Mouse (Mus musculus) limb, embryonic 12.5 days (tissue): ENCODE data around the gene Tpst1. TPM values are rescaled to one million over a fixed set of nuclear protein-coding genes. Genes with fewer than 3 reads are reported as not detected.

Experiments
- ATAC-seq: fragments of 200-750 bp; cut with Nextera tagmentation; 2 replicates; pipeline ENCODE4 v1.8.0; 2017; ENCODE audit warnings: low read depth, moderate TSS enrichment; ENCODE audit not compliant: insufficient number of reproducible peaks, insufficient read depth, low FRiP score, low TSS enrichment
- H3K27ac ChIP-seq: fragments of 300-500 bp; sonication (generic); 2 replicates; pipeline ENCODE4 v1.5.1; 2016; ENCODE audit warnings: mild to moderate bottlenecking, moderate library complexity
- H3K27me3 ChIP-seq: fragments of 300-500 bp; sonication (generic); 2 replicates; pipeline ENCODE4 v1.6.1; 2016; ENCODE audit warnings: mild to moderate bottlenecking, moderate library complexity
- H3K36me3 ChIP-seq: fragments of 300-500 bp; sonication (generic); 2 replicates; pipeline ENCODE4 v1.6.1; 2016; ENCODE audit warnings: mild to moderate bottlenecking, moderate library complexity
- H3K4me1 ChIP-seq: fragments of 300-500 bp; sonication (generic); replicated peaks from 2 replicates; pipeline ENCODE4 v1.6.1; 2016
- H3K4me2 ChIP-seq: fragments of 300-500 bp; sonication (generic); 2 replicates; pipeline ENCODE4 v1.6.1; 2016; ENCODE audit warnings: mild to moderate bottlenecking, moderate library complexity
- H3K4me3 ChIP-seq: fragments of 300-500 bp; sonication (generic); replicated peaks from 2 replicates; pipeline ENCODE4 v1.5.1; 2016; ENCODE audit warnings: mild to moderate bottlenecking
- H3K9ac ChIP-seq: fragments of 300-500 bp; sonication (generic); replicated peaks from 2 replicates; pipeline ENCODE4 v1.6.1; 2016; ENCODE audit warnings: mild to moderate bottlenecking, moderate library complexity
- H3K9me3 ChIP-seq: fragments of 300-500 bp; sonication (generic); 2 replicates; pipeline ENCODE4 v1.6.1; 2016; ENCODE audit warnings: mild to moderate bottlenecking, moderate library complexity
- WGBS: fragments of 180-500 bp; shearing (Covaris S2); methylation state at CpG from one replicate; pipeline ENCODE4 v1.1.7; 2016; 5-methylcytosine and 5-hydroxymethylcytosine counted together
- polyA plus RNA-seq: library from polyadenylated mRNA; unstranded; fragments of >200 nt; fragmentation: Nextera tagmentation; extraction: Ambion mirVana; gene quantifications from 2 replicates; pipeline ENCODE4 v1.2.1, GENCODE M21; 2016

Tpst1 gene
- polyA plus RNA-seq, 1 experiment from 2014 or later = 83.5 TPM

GRCm38 (mm10) chr5:130041262-130041661, 31.9 kb upstream of the Tpst1 start:
- no peaks in the 10 kb centered on the region for H3K27me3 ChIP-seq
- no peaks in the 10 kb centered on the region for H3K9me3 ChIP-seq
- H3K4me3 ChIP-seq = no peak overlapping the region
- 83% methylated on average over 4 of the region's 4 CpGs for WGBS
- H3K27ac ChIP-seq = no peak overlapping the region
- ATAC-seq = no peak
- no peaks in the 10 kb centered on the region for H3K4me1 ChIP-seq
- no peak overlapping the region for H3K4me2 ChIP-seq
- no peak overlapping the region for H3K9ac ChIP-seq
- H3K36me3 ChIP-seq = peaks cover 85% of the 10 kb centered on the region

GRCm38 (mm10) chr5:130043741-130044140, 29.4 kb upstream of the Tpst1 start:
- Histone ChIP-seq H3K9ac (no peak overlapping the region), H3K4me1 (no peaks in the 10 kb centered on the region), H3K36me3 (peaks cover 90% of the 10 kb centered on the region), H3K27ac (no peak overlapping the region), H3K27me3 (no peaks in the 10 kb centered on the region), H3K9me3 (no peaks in the 10 kb centered on the region), H3K4me3 (no peak overlapping the region), H3K4me2 (no peak overlapping the region)
- WGBS = 89% methylated on average over 3 of the region's 3 CpGs
- no peak for ATAC-seq

- 79% methylated on average over 7 of the region's 7 CpGs for WGBS
- H3K4me1 ChIP-seq = no peaks in the 10 kb centered on the region
- no peaks in the 10 kb centered on the region for H3K9me3 ChIP-seq
- H3K36me3 ChIP-seq = peaks cover 93% of the 10 kb centered on the region
- H3K4me3 ChIP-seq = no peak overlapping the region
- ATAC-seq = no peak
- no peaks in the 10 kb centered on the region for H3K27me3 ChIP-seq
- no peak overlapping the region for H3K27ac ChIP-seq
- no peak overlapping the region for H3K4me2 ChIP-seq
- H3K9ac ChIP-seq = no peak overlapping the region
These were observed 28.9 kb upstream of the Tpst1 start for GRCm38 (mm10) chr5:130044201-130044695.

GRCm38 (mm10) chr5:130046100-130046499, 27.0 kb upstream of the Tpst1 start:
- no peak overlapping the region for H3K4me3 ChIP-seq
- 86% methylated on average over 7 of the region's 7 CpGs for WGBS
- ATAC-seq = no peak
- H3K9me3 ChIP-seq = no peaks in the 10 kb centered on the region
- H3K27me3 ChIP-seq = no peaks in the 10 kb centered on the region
- no peak overlapping the region for H3K4me2 ChIP-seq
- H3K36me3 ChIP-seq = peaks cover 90% of the 10 kb centered on the region
- H3K27ac ChIP-seq = no peak overlapping the region
- H3K9ac ChIP-seq = no peak overlapping the region
- H3K4me1 ChIP-seq = no peaks in the 10 kb centered on the region

GRCm38 (mm10) chr5:130046589-130046988, 26.5 kb upstream of the Tpst1 start:
- Histone ChIP-seq H3K36me3 (peaks cover 91% of the 10 kb centered on the region), H3K9me3 (no peaks in the 10 kb centered on the region), H3K27me3 (no peaks in the 10 kb centered on the region), H3K4me2 (no peak overlapping the region), H3K27ac (no peak overlapping the region), H3K4me3 (no peak overlapping the region), H3K4me1 (no peaks in the 10 kb centered on the region), H3K9ac (no peak overlapping the region)
- ATAC-seq = no peak
- WGBS = 78% methylated on average over 10 of the region's 10 CpGs

- Histone ChIP-seq H3K27me3 (no peaks in the 10 kb centered on the region), H3K4me3 (no peak overlapping the region), H3K4me1 (no peaks in the 10 kb centered on the region), H3K27ac (no peak overlapping the region), H3K9me3 (no peaks in the 10 kb centered on the region), H3K9ac (no peak overlapping the region), H3K4me2 (no peak overlapping the region), H3K36me3 (peaks cover 89% of the 10 kb centered on the region)
- ATAC-seq = no peak
- 78% methylated on average over 6 of the region's 6 CpGs for WGBS
These were observed 26.1 kb upstream of the Tpst1 start for GRCm38 (mm10) chr5:130047013-130047412.

- Histone ChIP-seq H3K9ac (no peak overlapping the region), H3K4me2 (no peak overlapping the region), H3K27ac (no peak overlapping the region), H3K4me1 (no peaks in the 10 kb centered on the region), H3K36me3 (peaks cover 85% of the 10 kb centered on the region), H3K27me3 (no peaks in the 10 kb centered on the region), H3K9me3 (no peaks in the 10 kb centered on the region), H3K4me3 (no peak overlapping the region)
- 90% methylated on average over 15 of the region's 15 CpGs for WGBS
- ATAC-seq = no peak
These were observed 24.2 kb upstream of the Tpst1 start for GRCm38 (mm10) chr5:130048786-130049520.

GRCm38 (mm10) chr5:130050416-130050815, 22.7 kb upstream of the Tpst1 start:
- no peaks in the 10 kb centered on the region for H3K9me3 ChIP-seq
- no peak overlapping the region for H3K4me3 ChIP-seq
- WGBS = 76% methylated on average over 6 of the region's 6 CpGs
- H3K4me2 ChIP-seq = no peak overlapping the region
- no peak overlapping the region for H3K9ac ChIP-seq
- H3K27me3 ChIP-seq = no peaks in the 10 kb centered on the region
- ATAC-seq = no peak
- peaks cover 77% of the 10 kb centered on the region for H3K36me3 ChIP-seq
- no peak overlapping the region for H3K27ac ChIP-seq
- H3K4me1 ChIP-seq = no peaks in the 10 kb centered on the region

- WGBS = 85% methylated on average over 15 of the region's 15 CpGs
- Histone ChIP-seq H3K4me1 (no peaks in the 10 kb centered on the region), H3K36me3 (peaks cover 75% of the 10 kb centered on the region), H3K9ac (no peak overlapping the region), H3K4me3 (no peak overlapping the region), H3K9me3 (no peaks in the 10 kb centered on the region), H3K4me2 (no peak overlapping the region), H3K27ac (no peak overlapping the region), H3K27me3 (no peaks in the 10 kb centered on the region)
- no peak for ATAC-seq
These were observed 21.9 kb upstream of the Tpst1 start for GRCm38 (mm10) chr5:130051073-130051860.

GRCm38 (mm10) chr5:130052510-130052909, 20.6 kb upstream of the Tpst1 start:
- Histone ChIP-seq H3K9me3 (no peaks in the 10 kb centered on the region), H3K9ac (no peak overlapping the region), H3K4me3 (no peak overlapping the region), H3K27ac (no peak overlapping the region), H3K4me1 (no peaks in the 10 kb centered on the region), H3K36me3 (peaks cover 62% of the 10 kb centered on the region), H3K27me3 (no peaks in the 10 kb centered on the region), H3K4me2 (no peak overlapping the region)
- no peak for ATAC-seq
- 87% methylated on average over 5 of the region's 5 CpGs for WGBS

GRCm38 (mm10) chr5:130052955-130053354, 20.2 kb upstream of the Tpst1 start:
- H3K4me1 ChIP-seq = no peaks in the 10 kb centered on the region
- peaks cover 60% of the 10 kb centered on the region for H3K36me3 ChIP-seq
- WGBS = 89% methylated on average over 6 of the region's 6 CpGs
- no peak overlapping the region for H3K27ac ChIP-seq
- H3K4me3 ChIP-seq = no peak overlapping the region
- ATAC-seq = no peak
- no peak overlapping the region for H3K4me2 ChIP-seq
- no peaks in the 10 kb centered on the region for H3K9me3 ChIP-seq
- no peak overlapping the region for H3K9ac ChIP-seq
- H3K27me3 ChIP-seq = no peaks in the 10 kb centered on the region
